Mouse (Mus musculus) lung, adult 2 months (tissue): ENCODE measurements around the gene Slc22a14.
A peak's percentile ranks its signal among the peaks of the same experiment; 100 is the strongest.

ENCODE experiments used
- CTCF ChIP-seq: fragments of 200-500 bp; IDR thresholded peaks from 2 replicates; pipeline ENCODE4 v1.5.1; 2011; ENCODE audit warnings: mild to moderate bottlenecking, low read length, control low read depth; ENCODE audit not compliant: insufficient read depth
- POLR2A ChIP-seq: fragments of 200-500 bp; IDR thresholded peaks from 2 replicates; pipeline ENCODE4 v1.6.1; 2011; ENCODE audit warnings: low read depth, mild to moderate bottlenecking, control low read depth, low read length, borderline replicate concordance; ENCODE audit errors: extremely low read depth

DNA sequence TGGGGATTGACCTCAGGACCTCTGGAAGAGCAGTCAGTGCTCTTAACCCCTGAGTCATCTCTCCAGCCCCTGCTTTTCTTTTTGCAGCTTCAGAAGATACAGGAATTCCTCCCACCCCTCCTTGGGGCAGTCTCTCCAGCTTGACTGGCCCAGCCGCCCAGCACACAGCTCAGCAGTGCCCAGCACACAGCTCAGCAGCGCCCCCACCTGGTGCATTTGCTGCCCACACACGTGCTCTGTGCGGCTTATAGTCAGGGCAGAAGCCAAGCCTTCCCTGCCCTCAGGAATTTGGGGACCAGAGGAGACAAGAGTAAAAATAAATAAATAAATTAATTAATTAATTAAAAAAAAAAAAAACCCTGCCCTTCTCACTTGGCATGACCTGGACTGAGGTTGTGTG, 13.3 kb downstream of the Slc22a14 start:
- TF ChIP-seq CTCF (peak; percentile 81), POLR2A (no peak)
